Mouse (Mus musculus): ENCODE data around the gene Ngdn. TPM values are rescaled to one million over a fixed set of nuclear protein-coding genes. Genes with fewer than 3 reads are reported as not detected.

Gene Ngdn
- total RNA-seq (2012; rRNA removed) (138 and 148 TPM in 2 replicates), polyA plus RNA-seq (2012; ENCODE audit: insufficient read depth in 1 of 2, insufficient read length in 2 of 2, low read depth in 1 of 2, low replicate concordance in 2 of 2, missing spikeins in 1 of 2) (100 to 1,000 TPM in 1 of 2 experiments, not detected in 1; 140 TPM)

DNA sequence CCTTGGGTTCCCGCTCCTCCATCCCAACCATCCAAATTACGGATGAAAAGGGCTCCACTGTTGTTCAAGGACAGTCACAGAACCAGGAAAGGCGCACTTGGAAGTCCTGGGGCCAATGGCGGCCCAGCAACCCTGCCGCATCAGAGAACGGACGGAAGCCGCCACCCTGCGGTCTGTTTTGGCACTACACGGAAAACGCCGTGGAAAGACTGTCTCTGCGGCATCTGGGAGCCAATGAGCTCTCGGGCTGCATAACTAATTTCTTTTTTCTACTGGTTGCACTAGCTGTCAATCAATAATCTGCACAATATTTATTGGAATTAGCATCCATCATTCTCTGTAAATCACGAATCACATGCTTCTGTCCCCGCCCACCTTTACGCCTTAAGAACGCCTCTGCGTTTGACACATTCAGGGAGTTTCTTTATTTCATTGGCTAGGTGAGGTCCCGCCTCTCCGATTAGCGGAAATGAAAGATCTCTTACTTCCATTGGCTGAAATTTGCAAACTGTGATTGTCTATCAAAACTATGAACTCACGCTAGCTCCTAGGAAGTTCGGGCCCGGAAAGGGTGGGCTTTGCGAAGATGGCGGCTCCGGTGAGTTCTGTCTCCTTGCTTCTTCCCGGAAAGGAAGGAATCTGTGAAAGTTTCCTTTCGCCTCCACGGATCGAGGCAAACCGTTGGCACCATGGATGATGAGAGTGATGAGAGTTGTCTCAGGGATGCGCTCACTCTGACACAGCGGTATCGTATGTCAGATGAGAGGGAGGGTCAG lies at the start of gene Ngdn:
TSS of gene Ngdn (plus strand) at position 464 of the 776 bp plus-strand sequence.
- Histone ChIP-seq H3K4me3 (ENCODE audit: control insufficient read depth in 1 of 2, insufficient read depth in 1 of 2, low read depth in 2 of 2, low read length in 2 of 2) (peak within 1 kb of the TSS; percentile 65 to 81), H3K9me3 (replicated peaks; ENCODE audit: insufficient read depth, low read length) (no peaks in the 10 kb centered on the region), H3K4me1 (ENCODE audit: control insufficient read depth in 1 of 2, insufficient read depth in 2 of 2, low read length in 2 of 2) (no peaks in the 10 kb centered on the region; a peak in 2 of 4 replicates), H3K9ac (ENCODE audit: control insufficient read depth, low read depth, low read length, poor library complexity, severe bottlenecking) (peak within 1 kb of the TSS; percentile 79), H3K27ac (ENCODE audit: control insufficient read depth, low read depth, low read length) (peak within 1 kb of the TSS; percentile 69), H3K27me3 (ENCODE audit: control insufficient read depth in 1 of 2, insufficient read depth in 2 of 2, low read length in 2 of 2) (no peaks in the 10 kb centered on the region), H3K36me3 (ENCODE audit: control insufficient read depth in 1 of 2, insufficient read depth in 2 of 2, low read length in 2 of 2) (peaks cover 4% of the 10 kb centered on the region in 2 experiments; a peak in 3 of 4 replicates), H3K79me2 (ENCODE audit: control insufficient read depth, insufficient read depth, low read length, poor library complexity) (peaks cover 12% of the 10 kb centered on the region)
- peak; percentile 100 for DNase-seq (ENCODE audit: low read depth, low spot score)
- TF ChIP-seq USF1 (IDR thresholded peaks at IDR 0.05; ENCODE audit: low read depth, low read length) (peak; percentile 73), SMC3 (IDR thresholded peaks at IDR 0.05; ENCODE audit: low read depth, low read length) (peak; percentile 58), CHD2 (IDR thresholded peaks at IDR 0.05; ENCODE audit: low read length) (peak; percentile 94), CTCF (IDR thresholded peaks at IDR 0.05 in 2 of 3, conservative IDR thresholded peaks at IDR 0.05 in 1 of 3; ENCODE audit: control insufficient read depth in 1 of 3, insufficient read depth in 1 of 3, low read depth in 2 of 3, low read length in 3 of 3, poor library complexity in 1 of 3, severe bottlenecking in 1 of 3) (peak; percentile 65 to 83 (median 78)), MAX (IDR thresholded peaks at IDR 0.05; ENCODE audit: low read length) (no peak; the same call in 1 of the 2 replicates), GABPA (IDR thresholded peaks at IDR 0.05; ENCODE audit: low read depth, low read length) (no peak), ZNF384 (IDR thresholded peaks at IDR 0.05; ENCODE audit: low read depth, low read length) (no peak), HCFC1 (IDR thresholded peaks at IDR 0.05; ENCODE audit: low read depth, low read length) (peak; percentile 83), POLR2AphosphoS5 (IDR thresholded peaks at IDR 0.05; ENCODE audit: borderline replicate concordance, low read depth, low read length) (no peak), MEF2A (IDR thresholded peaks at IDR 0.05; ENCODE audit: extremely low read depth, insufficient replicate concordance, low read depth, low read length, poor library complexity, severe bottlenecking) (no peak), E2F4 (IDR thresholded peaks at IDR 0.05; ENCODE audit: borderline replicate concordance, low read depth, low read length) (no peak), MYB (IDR thresholded peaks at IDR 0.05; ENCODE audit: low read depth, low read length) (no peak), SIN3A (IDR thresholded peaks at IDR 0.05; ENCODE audit: low read length) (peak; percentile 69), MAZ (IDR thresholded peaks at IDR 0.05; ENCODE audit: low read depth, low read length) (no peak), USF2 (IDR thresholded peaks at IDR 0.05; ENCODE audit: borderline replicate concordance in 1 of 2, insufficient read depth in 1 of 2, low read depth in 1 of 2, low read length in 2 of 2) (no peak), CHD1 (IDR thresholded peaks at IDR 0.05; ENCODE audit: low read depth, low read length) (no peak), MYC (IDR thresholded peaks at IDR 0.05; ENCODE audit: low read depth, low read length) (peak; percentile 82), NELFE (IDR thresholded peaks at IDR 0.05; ENCODE audit: low read depth, low read length) (peak; percentile 78), EP300 (IDR thresholded peaks at IDR 0.05; ENCODE audit: low read depth in 1 of 2, low read length in 2 of 2) (no peak), ZC3H11A (IDR thresholded peaks at IDR 0.05; ENCODE audit: low read depth, low read length) (peak; percentile 39), RCOR1 (IDR thresholded peaks at IDR 0.05; ENCODE audit: low read depth, low read length) (no peak), NRF1 (IDR thresholded peaks at IDR 0.05; ENCODE audit: insufficient read depth, low read depth, low read length, poor library complexity, severe bottlenecking) (0 out of 2 replicates have a peak, but pooled peaks have one; percentile 18), JUND (IDR thresholded peaks at IDR 0.05; ENCODE audit: low read depth, low read length) (peak; percentile 65; the same call in 1 of the 2 replicates), MAFK (IDR thresholded peaks at IDR 0.05; ENCODE audit: borderline replicate concordance, low read depth, low read length) (no peak), ZMIZ1 (IDR thresholded peaks at IDR 0.05; ENCODE audit: low read depth, low read length) (no peak; the same call in 1 of the 2 replicates), ELF1 (IDR thresholded peaks at IDR 0.05; ENCODE audit: low read depth, low read length) (peak; percentile 69), KAT2A (conservative IDR thresholded peaks at IDR 0.05; ENCODE audit: low read depth, low read length) (peak; percentile 60; the same call in 1 of the 2 replicates), RAD21 (IDR thresholded peaks at IDR 0.05; ENCODE audit: low read depth, low read length) (peak; percentile 68), GATA1 (IDR thresholded peaks at IDR 0.05; ENCODE audit: low read depth, low read length) (no peak), TBP (IDR thresholded peaks at IDR 0.05; ENCODE audit: low read depth, low read length) (peak; percentile 34), UBTF (IDR thresholded peaks at IDR 0.05; ENCODE audit: borderline replicate concordance, insufficient read depth, low read depth, low read length) (no peak), POLR2A (IDR thresholded peaks at IDR 0.05; ENCODE audit: control insufficient read depth in 1 of 2, insufficient read depth in 1 of 2, low read depth in 1 of 2, low read length in 2 of 2, poor library complexity in 1 of 2) (peak; percentile 82 to 85; a peak in 3 of 4 replicates), MXI1 (IDR thresholded peaks at IDR 0.05; ENCODE audit: low read depth, low read length) (no peak), ZKSCAN1 (IDR thresholded peaks at IDR 0.05; ENCODE audit: low read depth, low read length) (no peak), ETS1 (IDR thresholded peaks at IDR 0.05; ENCODE audit: low read depth, low read length) (no peak)
